Mouse (Mus musculus) thymus, adult 2 months (tissue): ENCODE measurements around the gene Cyp2w1.

Experiments used
- CTCF ChIP-seq: fragments of 200-500 bp; IDR thresholded peaks from 2 replicates; pipeline ENCODE4 v1.5.1; 2012; ENCODE audit warnings: mild to moderate bottlenecking, control low read depth, low read length, moderate library complexity, borderline replicate concordance; ENCODE audit not compliant: control insufficient read depth, poor library complexity, insufficient read depth; ENCODE audit errors: extremely low read depth
- POLR2A ChIP-seq: fragments of 200-500 bp; IDR thresholded peaks from 2 replicates; pipeline ENCODE4 v1.6.1; 2012; ENCODE audit warnings: mild to moderate bottlenecking, low read length, control low read depth, moderate library complexity; ENCODE audit not compliant: control insufficient read depth, poor library complexity, insufficient read depth; ENCODE audit errors: extremely low read depth

DNA sequence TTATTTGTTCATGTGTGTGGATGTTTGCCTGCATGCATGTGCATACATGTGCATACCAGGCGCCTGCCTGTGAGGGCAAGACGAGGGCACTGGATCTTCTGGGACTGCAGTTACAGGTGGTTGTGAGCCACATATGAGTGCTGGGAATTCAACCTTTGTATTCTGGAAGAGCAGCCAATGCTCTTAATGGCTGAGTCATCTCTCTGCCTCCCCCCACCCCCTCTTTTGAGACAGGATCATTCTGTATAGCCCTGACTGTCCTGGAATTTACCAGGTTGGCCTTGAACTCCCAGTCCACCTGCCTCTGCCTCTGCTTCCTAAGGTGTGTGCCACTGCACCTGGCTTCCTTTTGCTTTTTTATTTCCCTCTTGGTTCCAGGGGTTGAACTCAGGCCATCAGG is 22.4 kb downstream of the Cyp2w1 start:
- no peak for TF ChIP-seq CTCF
- no peak for TF ChIP-seq POLR2A
